Comparison of ENCODE assay signal across 8 mouse cellular contexts in the genomic region with DNA sequence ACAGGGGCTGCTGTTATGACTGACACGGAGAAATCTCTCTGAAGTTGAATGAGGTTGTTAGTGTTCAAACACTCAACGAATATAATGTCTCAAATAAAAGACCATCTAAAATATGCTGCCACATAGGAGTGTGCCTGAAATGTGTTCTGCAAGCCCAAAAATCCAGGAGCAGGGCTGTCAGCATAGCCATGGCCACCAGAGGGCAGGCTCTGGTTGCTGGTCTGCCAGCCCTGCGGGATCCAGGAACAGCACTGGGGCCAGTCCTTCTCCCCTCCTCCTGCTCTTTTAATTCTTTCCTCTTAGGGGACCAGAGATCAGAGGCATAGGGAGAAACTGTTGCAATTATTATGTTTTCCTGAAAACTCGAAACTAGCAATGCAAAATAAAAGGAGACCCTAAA.
DNase-seq lines count a peak whose midpoint lies in the region; ATAC-seq and TF ChIP-seq lines count a peak whose summit lies in the region.

No protein-coding gene starts in this region.

- no peak overlapping the region for H3K27ac ChIP-seq in embryonic fibroblast, embryonic 13.5 days (ENCODE audit: insufficient read depth, low read length)
- peak overlapping the region; percentile 86 for H3K27ac ChIP-seq in intestine, embryonic 15.5 days
- no peak overlapping the region for H3K27ac ChIP-seq in limb, embryonic 11.5 days (replicated peaks; ENCODE audit: low read depth, low read length)

- H3K4me1 ChIP-seq in embryonic fibroblast, embryonic 13.5 days (ENCODE audit: control insufficient read depth, insufficient read depth, low read length), result no peaks in the 10 kb centered on the region
- H3K4me1 ChIP-seq in intestine, embryonic 15.5 days (replicated peaks), result peaks cover 9% of the 10 kb centered on the region; the same call in 1 of the 2 replicates
- H3K4me1 ChIP-seq in limb, embryonic 11.5 days (ENCODE audit: control insufficient read depth, insufficient read depth, low read length), result peaks cover 8% of the 10 kb centered on the region; the same call in 1 of the 2 replicates

- no peak for TF ChIP-seq POLR2A in embryonic fibroblast, embryonic 13.5 days (IDR thresholded peaks at IDR 0.05; ENCODE audit: low read depth, low read length)

- peak; percentile 29 for ATAC-seq in intestine, embryonic 15.5 days
- peak; percentile 22; the same call in 1 of the 2 replicates for ATAC-seq in limb, embryonic 11.5 days (ENCODE audit: insufficient number of reproducible peaks, low FRiP score, low TSS enrichment, low read depth)

- no peak overlapping the region for H3K9ac ChIP-seq in intestine, embryonic 15.5 days
- H3K9ac ChIP-seq in limb, embryonic 11.5 days (ENCODE audit: low read length), result no peak overlapping the region

- no peak overlapping the region for H3K4me2 ChIP-seq in intestine, embryonic 15.5 days (replicated peaks)
- no peak overlapping the region for H3K4me2 ChIP-seq in limb, embryonic 11.5 days (ENCODE audit: low read depth, severe bottlenecking)

- H3K9me3 ChIP-seq in intestine, embryonic 15.5 days, result no peaks in the 10 kb centered on the region
- no peaks in the 10 kb centered on the region for H3K9me3 ChIP-seq in limb, embryonic 11.5 days (ENCODE audit: control insufficient read depth, low read length)

- no peak overlapping the region for H3K4me3 ChIP-seq in embryonic fibroblast, embryonic 13.5 days (ENCODE audit: insufficient read depth, low read length)
- no peak overlapping the region for H3K4me3 ChIP-seq in intestine, embryonic 15.5 days (replicated peaks)
- H3K4me3 ChIP-seq in limb, embryonic 11.5 days (ENCODE audit: low read depth, low read length), result no peak overlapping the region

- WGBS in intestine, embryonic 15.5 days, result 5% methylated on average over 4 of the region's 4 CpGs
- 9% methylated on average over 4 of the region's 4 CpGs for WGBS in limb, embryonic 11.5 days

- peak; percentile 95 for TF ChIP-seq CTCF in embryonic fibroblast, embryonic 13.5 days (IDR thresholded peaks at IDR 0.05; ENCODE audit: borderline replicate concordance, insufficient read depth, low read length)

- no peaks in the 10 kb centered on the region for H3K36me3 ChIP-seq in intestine, embryonic 15.5 days
- H3K36me3 ChIP-seq in limb, embryonic 11.5 days (ENCODE audit: control insufficient read depth, insufficient read depth, low read length), result no peaks in the 10 kb centered on the region

- peaks cover 5% of the 10 kb centered on the region; the same call in 1 of the 2 replicates for H3K27me3 ChIP-seq in intestine, embryonic 15.5 days (replicated peaks)
- peaks cover 39% of the 10 kb centered on the region for H3K27me3 ChIP-seq in limb, embryonic 11.5 days (ENCODE audit: control insufficient read depth, insufficient read depth, low read length)

- DNase-seq in heart, adult 18-20 months, result peak; percentile 49 to 85
- DNase-seq in heart, adult 11 months, result no peak
- peak; percentile 68 for DNase-seq in adipocyte (ENCODE audit: low spot score)
- peak; percentile 90 for DNase-seq in limb, embryonic 11.5 days (ENCODE audit: low spot score)
- DNase-seq in neural tube, embryonic 10.5 days (ENCODE audit: extremely low spot score, low spot score), result peak; percentile 84
- DNase-seq in thymus, postnatal 10 days (ENCODE audit: low spot score in 2 of 2), result peak; percentile 20 to 71
